ENCODE assay signal across 1 mouse cellular context in the genomic region with DNA sequence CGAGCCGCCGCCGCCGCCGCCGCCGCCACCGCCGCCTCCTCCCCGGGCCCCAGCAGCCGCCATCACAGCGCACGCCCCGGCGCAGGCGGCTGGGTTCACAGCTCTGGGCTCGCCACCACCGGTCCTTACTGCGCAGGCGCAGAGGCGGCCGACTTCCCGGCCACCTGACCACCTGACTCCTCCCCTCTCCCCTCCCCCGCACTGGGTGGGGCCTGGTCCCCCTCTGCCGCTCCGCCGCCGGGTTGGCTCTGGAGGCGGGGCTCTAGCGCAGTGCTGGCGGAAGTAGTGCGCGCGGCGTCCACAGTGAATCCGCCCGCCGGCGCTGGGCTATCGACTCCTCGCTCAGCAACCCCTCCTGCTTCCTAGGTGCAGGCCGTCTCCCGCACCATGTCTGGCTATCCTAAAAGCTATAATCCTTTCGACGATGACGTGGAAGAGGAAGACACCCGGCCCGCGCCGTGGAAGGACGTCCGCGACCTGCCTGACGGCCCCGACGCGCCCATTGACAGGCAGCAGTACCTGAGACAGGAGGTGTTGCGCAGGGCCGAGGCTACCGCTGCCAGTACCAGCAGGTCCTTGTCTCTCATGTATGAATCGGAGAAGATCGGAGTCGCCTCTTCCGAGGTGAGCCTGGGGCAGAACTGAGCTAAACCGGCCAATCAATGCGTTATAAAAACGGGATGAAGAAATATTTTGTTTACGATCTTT.
A peak's percentile ranks its signal among the peaks of the same experiment; 100 is the strongest.
TF ChIP-seq lines count a peak whose summit lies in the region.

A gene (plus strand): TSS at position 251 of the 708 bp plus-strand sequence.
A gene (minus strand): TSS at position 579 of the 708 bp plus-strand sequence.

TF ChIP-seq in CH12.LX, 34 proteins besides CTCF, POLR2A, EP300 and RAD21 (continued from another document):
- peak; percentile 80 for TF ChIP-seq NELFE (IDR thresholded peaks at IDR 0.05; ENCODE audit: low read depth, low read length)
- TF ChIP-seq POLR2AphosphoS2 (IDR thresholded peaks at IDR 0.05; ENCODE audit: low read depth, low read length), result no peak
- no peak for TF ChIP-seq ZC3H11A (IDR thresholded peaks at IDR 0.05; ENCODE audit: low read depth, low read length)
- TF ChIP-seq NRF1 (IDR thresholded peaks at IDR 0.05; ENCODE audit: low read depth, low read length), result peak; percentile 92
- peak; percentile 81 for TF ChIP-seq MXI1 (IDR thresholded peaks at IDR 0.05; ENCODE audit: low read depth, low read length)
- no peak; the same call in 1 of the 2 replicates for TF ChIP-seq GABPA (IDR thresholded peaks at IDR 0.05; ENCODE audit: insufficient replicate concordance, low read depth, low read length)
- no peak for TF ChIP-seq PAX5 (IDR thresholded peaks at IDR 0.05; ENCODE audit: low read length)
- peak; percentile 61 for TF ChIP-seq MEF2A (IDR thresholded peaks at IDR 0.05; ENCODE audit: borderline replicate concordance, low read depth, low read length)
- TF ChIP-seq JUN (IDR thresholded peaks at IDR 0.05; ENCODE audit: insufficient read depth, low read depth, low read length), result no peak
- TF ChIP-seq RCOR1 (conservative IDR thresholded peaks at IDR 0.05; ENCODE audit: low read depth, low read length), result no peak
- peak; percentile 79 for TF ChIP-seq MAX (IDR thresholded peaks at IDR 0.05; ENCODE audit: low read length)
- TF ChIP-seq BHLHE40 (IDR thresholded peaks at IDR 0.05; ENCODE audit: low read depth, low read length), result peak; percentile 43; the same call in 1 of the 2 replicates
- TF ChIP-seq MAFK (IDR thresholded peaks at IDR 0.05; ENCODE audit: insufficient replicate concordance, low read length), result no peak
- TF ChIP-seq MYC (IDR thresholded peaks at IDR 0.05; ENCODE audit: low read depth, low read length), result 0 out of 2 replicates have a peak, but pooled peaks have one; percentile 6
- peak; percentile 94 for TF ChIP-seq USF1 (IDR thresholded peaks at IDR 0.05; ENCODE audit: low read depth, low read length)
- TF ChIP-seq SIN3A (IDR thresholded peaks at IDR 0.05; ENCODE audit: low read length), result no peak; the same call in none of the 2 replicates
- TF ChIP-seq TBP (conservative IDR thresholded peaks at IDR 0.05; ENCODE audit: low read depth, low read length), result 0 out of 2 replicates have a peak, but pooled peaks have one; percentile 30
- peak; percentile 72 for TF ChIP-seq IRF4 (IDR thresholded peaks at IDR 0.05; ENCODE audit: low read depth, low read length)
- peak; percentile 97 for TF ChIP-seq MAZ (IDR thresholded peaks at IDR 0.05; ENCODE audit: low read depth, low read length)
- TF ChIP-seq ELF1 (IDR thresholded peaks at IDR 0.05; ENCODE audit: low read depth, low read length), result peak; percentile 98
- TF ChIP-seq HCFC1 (IDR thresholded peaks at IDR 0.05; ENCODE audit: low read depth, low read length), result peak; percentile 84
- TF ChIP-seq ZMIZ1 (IDR thresholded peaks at IDR 0.05; ENCODE audit: low read depth, low read length), result peak; percentile 66
- TF ChIP-seq UBTF (IDR thresholded peaks at IDR 0.05; ENCODE audit: low read depth, low read length), result peak; percentile 9; the same call in 1 of the 2 replicates
- peak; percentile 88 for TF ChIP-seq TCF12 (IDR thresholded peaks at IDR 0.05; ENCODE audit: low read depth, low read length)
- TF ChIP-seq USF2 (conservative IDR thresholded peaks at IDR 0.05; ENCODE audit: low read depth, low read length), result peak; percentile 69
- TF ChIP-seq CHD1 (IDR thresholded peaks at IDR 0.05; ENCODE audit: low read depth, low read length), result no peak
- TF ChIP-seq SMC3 (IDR thresholded peaks at IDR 0.05; ENCODE audit: low read depth, low read length), result no peak
- TF ChIP-seq CHD2 (IDR thresholded peaks at IDR 0.05; ENCODE audit: low read length), result peak; percentile 92
